Mouse (Mus musculus) inflammation-experienced regulatory T-cells, adult 6 months (primary cell): Measurements from ENCODE around the gene Rassf7. TPM values are rescaled to one million over a fixed set of nuclear protein-coding genes. Genes with fewer than 3 reads are reported as not detected.

Experiments used
- ATAC-seq: one replicate; pipeline ENCODE4 v1.8.0; 2017
- polyA plus RNA-seq, 3 experiments: library from polyadenylated mRNA; unstranded; fragments of 100-300 nt; shearing (Covaris generic); gene quantifications; one replicate each; pipeline ENCODE4 v1.2.1; 2017

The Rassf7 gene
- polyA plus RNA-seq, 3 experiments from 2014 or later = 9.2 to 15.0 (median 13.7) TPM

- no peak for ATAC-seq
Measured at GRCm38 (mm10) chr7:141196619-141197282, 18.9 kb upstream of the Rassf7 start.

GRCm38 (mm10) chr7:141198121-141198520 is 17.5 kb upstream of the Rassf7 start:
- no peak for ATAC-seq

- ATAC-seq = no peak
Measured at GRCm38 (mm10) chr7:141204546-141204945, 11.1 kb upstream of the Rassf7 start.

GRCm38 (mm10) chr7:141205504-141205903 is 10.2 kb upstream of the Rassf7 start:
- ATAC-seq = no peak

- no peak for ATAC-seq
Measured at GRCm38 (mm10) chr7:141206182-141206937, 9.3 kb upstream of the Rassf7 start.

- no peak for ATAC-seq
Measured at GRCm38 (mm10) chr7:141209526-141209925, 6.1 kb upstream of the Rassf7 start.

GRCm38 (mm10) chr7:141210137-141210536 is 5.5 kb upstream of the Rassf7 start:
- ATAC-seq = no peak

GRCm38 (mm10) chr7:141210606-141211131 is 5.0 kb upstream of the Rassf7 start:
- no peak for ATAC-seq

- ATAC-seq = no peak
Measured at GRCm38 (mm10) chr7:141213133-141213532, 2.5 kb upstream of the Rassf7 start.

- no peak for ATAC-seq
Measured at GRCm38 (mm10) chr7:141213605-141214235, 1.9 kb upstream of the Rassf7 start, which contains the start of gene Lmntd2. TSS of gene Lmntd2 (minus strand) at chr7:141214080.

GRCm38 (mm10) chr7:141214310-141214709 is 1.4 kb upstream of the Rassf7 start:
- ATAC-seq = no peak

- ATAC-seq = peak; percentile 18
Measured at GRCm38 (mm10) chr7:141215880-141216733, 447 bp downstream of the Rassf7 start.

GRCm38 (mm10) chr7:141216894-141217293 is 1.2 kb downstream of the Rassf7 start:
- no peak for ATAC-seq

- ATAC-seq = no peak
Measured at GRCm38 (mm10) chr7:141217343-141218013, 1.8 kb downstream of the Rassf7 start.

GRCm38 (mm10) chr7:141218141-141218540 is 2.5 kb downstream of the Rassf7 start:
- ATAC-seq = no peak

GRCm38 (mm10) chr7:141218557-141219133 is 3.0 kb downstream of the Rassf7 start:
- no peak for ATAC-seq

- ATAC-seq = no peak
Measured at GRCm38 (mm10) chr7:141219558-141220099, 4.0 kb downstream of the Rassf7 start.

GRCm38 (mm10) chr7:141220377-141220776 is 4.7 kb downstream of the Rassf7 start:
- no peak for ATAC-seq

- ATAC-seq = peak; percentile 89
Measured at GRCm38 (mm10) chr7:141221249-141222125, 5.8 kb downstream of the Rassf7 start.

- ATAC-seq = no peak
Measured at GRCm38 (mm10) chr7:141222126-141222467, 6.4 kb downstream of the Rassf7 start.
